Mouse (Mus musculus) midbrain, embryonic 14.5 days (tissue): ENCODE data around the gene Ric8a. TPM values are rescaled to one million over a fixed set of nuclear protein-coding genes. Genes with fewer than 3 reads are reported as not detected.

ENCODE experiments used
- ATAC-seq: fragments of 200-750 bp; cut with Nextera tagmentation; 2 replicates; pipeline ENCODE4 v1.8.0; 2017; ENCODE audit warnings: moderate number of reproducible peaks, moderate library complexity; ENCODE audit not compliant: low FRiP score, low TSS enrichment
- DNase-seq: peaks from one replicate; pipeline ENCODE4 v3.0.0-alpha.2; 2015
- H3K27ac ChIP-seq: fragments of 300-500 bp; sonication (generic); replicated peaks from 2 replicates; pipeline ENCODE4 v1.5.1; 2014; ENCODE audit warnings: mild to moderate bottlenecking, low read depth, low read length, moderate library complexity
- H3K27me3 ChIP-seq: fragments of 300-500 bp; sonication (generic); 2 replicates; pipeline ENCODE4 v1.6.1; 2014; ENCODE audit warnings: low read length, control low read depth, mixed read lengths; ENCODE audit not compliant: control insufficient read depth, insufficient read depth
- H3K36me3 ChIP-seq: fragments of 300-500 bp; sonication (generic); 2 replicates; pipeline ENCODE4 v1.6.1; 2014; ENCODE audit warnings: low read length, control low read depth; ENCODE audit not compliant: control insufficient read depth, insufficient read depth
- H3K4me1 ChIP-seq: fragments of 300-500 bp; sonication (generic); 2 replicates; pipeline ENCODE4 v1.6.1; 2014; ENCODE audit warnings: mild to moderate bottlenecking, antibody characterized with exemption, low read length, control low read depth; ENCODE audit not compliant: control insufficient read depth, insufficient read depth
- H3K4me2 ChIP-seq: fragments of 300-500 bp; sonication (generic); 2 replicates; pipeline ENCODE4 v1.6.1; 2014; ENCODE audit warnings: mild to moderate bottlenecking, low read length, moderate library complexity
- H3K4me3 ChIP-seq: fragments of 300-500 bp; sonication (generic); replicated peaks from 2 replicates; pipeline ENCODE4 v1.5.1; 2014; ENCODE audit warnings: low read depth, low read length
- H3K9ac ChIP-seq: fragments of 300-500 bp; sonication (generic); replicated peaks from 2 replicates; pipeline ENCODE4 v1.6.1; 2014; ENCODE audit warnings: mild to moderate bottlenecking, low read length, moderate library complexity
- H3K9me3 ChIP-seq: fragments of 300-500 bp; sonication (generic); 2 replicates; pipeline ENCODE4 v1.6.1; 2016; ENCODE audit warnings: low read length, control low read depth, mixed read lengths; ENCODE audit not compliant: control insufficient read depth
- WGBS: fragments of 180-500 bp; shearing (Covaris S2); extraction: QIAGEN DNeasy Blood & Tissue Kit; methylation state at CpG from one replicate; pipeline ENCODE4 v1.1.7; 2014; 5-methylcytosine and 5-hydroxymethylcytosine counted together
- polyA plus RNA-seq: library from polyadenylated mRNA; unstranded; fragments of >200 nt; fragmentation: Nextera tagmentation; extraction: Ambion mirVana; gene quantifications from 2 replicates; pipeline ENCODE4 v1.2.1, GENCODE M21; 2014

Gene Ric8a
- polyA plus RNA-seq, 1 experiment from 2014 or later, result 99.6 TPM

- no peaks in the 10 kb centered on the region for H3K36me3 ChIP-seq
- H3K27ac ChIP-seq, result no peak overlapping the region
- no peaks in the 10 kb centered on the region for H3K4me1 ChIP-seq
- DNase-seq, result peak; percentile 78
- H3K9me3 ChIP-seq, result no peaks in the 10 kb centered on the region
- H3K9ac ChIP-seq, result no peak overlapping the region
- WGBS, result 38% methylated on average over 8 of the region's 8 CpGs
- ATAC-seq, result no peak; the same call in 1 of the 2 replicates
- no peak overlapping the region for H3K4me3 ChIP-seq
- no peaks in the 10 kb centered on the region for H3K27me3 ChIP-seq
- no peak overlapping the region for H3K4me2 ChIP-seq
These were observed 28.4 kb upstream of the Ric8a start for GRCm38 (mm10) chr7:140828171-140828881.

- Histone ChIP-seq H3K27ac (no peak overlapping the region), H3K4me3 (no peak overlapping the region), H3K36me3 (no peaks in the 10 kb centered on the region), H3K27me3 (no peaks in the 10 kb centered on the region), H3K9me3 (no peaks in the 10 kb centered on the region), H3K9ac (no peak overlapping the region), H3K4me1 (no peaks in the 10 kb centered on the region), H3K4me2 (no peak overlapping the region)
- DNase-seq (no peak), ATAC-seq (no peak)
- WGBS, result 80% methylated on average over 6 of the region's 6 CpGs
These were observed 25.3 kb upstream of the Ric8a start for GRCm38 (mm10) chr7:140831447-140831846.

- no peak overlapping the region for H3K27ac ChIP-seq
- no peaks in the 10 kb centered on the region for H3K27me3 ChIP-seq
- no peaks in the 10 kb centered on the region for H3K9me3 ChIP-seq
- no peaks in the 10 kb centered on the region for H3K36me3 ChIP-seq
- 83% methylated on average over 4 of the region's 4 CpGs for WGBS
- DNase-seq (no peak), ATAC-seq (no peak)
- no peak overlapping the region for H3K9ac ChIP-seq
- H3K4me2 ChIP-seq, result no peak overlapping the region
- no peaks in the 10 kb centered on the region for H3K4me1 ChIP-seq
- no peak overlapping the region for H3K4me3 ChIP-seq
These were observed 23.4 kb upstream of the Ric8a start for GRCm38 (mm10) chr7:140833341-140833740.

- Histone ChIP-seq H3K27me3 (no peaks in the 10 kb centered on the region), H3K9me3 (no peaks in the 10 kb centered on the region), H3K27ac (no peak within 1 kb of the TSS), H3K4me2 (no peak within 1 kb of the TSS), H3K36me3 (no peaks in the 10 kb centered on the region), H3K4me1 (no peaks in the 10 kb centered on the region), H3K9ac (no peak within 1 kb of the TSS), H3K4me3 (no peak within 1 kb of the TSS)
- no peak for DNase-seq
- 49% methylated on average over 20 of the region's 20 CpGs for WGBS
- ATAC-seq, result no peak
These were observed 21.6 kb upstream of the Ric8a start, which contains the start of gene Urah for GRCm38 (mm10) chr7:140834968-140835757. TSS of gene Urah (plus strand) at chr7:140835018.

GRCm38 (mm10) chr7:140835758-140836087 is 21.0 kb upstream of the Ric8a start:
- Histone ChIP-seq H3K4me3 (no peak overlapping the region), H3K4me1 (no peaks in the 10 kb centered on the region), H3K9me3 (no peaks in the 10 kb centered on the region), H3K36me3 (no peaks in the 10 kb centered on the region), H3K27ac (no peak overlapping the region), H3K4me2 (no peak overlapping the region), H3K9ac (no peak overlapping the region), H3K27me3 (no peaks in the 10 kb centered on the region)
- ATAC-seq (no peak), DNase-seq (no peak)
- WGBS, result 69% methylated on average over 2 of the region's 2 CpGs

- no peaks in the 10 kb centered on the region for H3K9me3 ChIP-seq
- no peaks in the 10 kb centered on the region for H3K36me3 ChIP-seq
- WGBS, result 85% methylated on average over 9 of the region's 9 CpGs
- DNase-seq (no peak), ATAC-seq (no peak)
- H3K9ac ChIP-seq, result no peak overlapping the region
- H3K27me3 ChIP-seq, result no peaks in the 10 kb centered on the region
- no peak overlapping the region for H3K27ac ChIP-seq
- no peak overlapping the region for H3K4me3 ChIP-seq
- H3K4me2 ChIP-seq, result no peak overlapping the region
- no peaks in the 10 kb centered on the region for H3K4me1 ChIP-seq
These were observed 20.3 kb upstream of the Ric8a start for GRCm38 (mm10) chr7:140836243-140837115.

GRCm38 (mm10) chr7:140839556-140839955 is 17.2 kb upstream of the Ric8a start:
- 63% methylated on average over 5 of the region's 5 CpGs for WGBS
- Histone ChIP-seq H3K9ac (no peak overlapping the region), H3K4me2 (no peak overlapping the region), H3K27ac (no peak overlapping the region), H3K4me3 (no peak overlapping the region), H3K36me3 (no peaks in the 10 kb centered on the region), H3K9me3 (no peaks in the 10 kb centered on the region), H3K27me3 (no peaks in the 10 kb centered on the region; the same call in 1 of the 2 replicates), H3K4me1 (no peaks in the 10 kb centered on the region)
- ATAC-seq (no peak), DNase-seq (no peak)

- Histone ChIP-seq H3K27me3 (no peaks in the 10 kb centered on the region; the same call in 1 of the 2 replicates), H3K4me3 (no peak overlapping the region), H3K4me1 (no peaks in the 10 kb centered on the region), H3K9me3 (no peaks in the 10 kb centered on the region), H3K36me3 (no peaks in the 10 kb centered on the region), H3K4me2 (no peak overlapping the region), H3K27ac (no peak overlapping the region), H3K9ac (no peak overlapping the region)
- 39% methylated on average over 19 of the region's 19 CpGs for WGBS
- DNase-seq (no peak), ATAC-seq (no peak)
These were observed 15.7 kb upstream of the Ric8a start for GRCm38 (mm10) chr7:140840750-140841735.
